Mouse (Mus musculus) liver, embryonic 15.5 days (tissue): ENCODE results near the gene Camta1. TPM values are rescaled to one million over a fixed set of nuclear protein-coding genes. Genes with fewer than 3 reads are reported as not detected.

Experiments used
- ATAC-seq: fragments of 200-750 bp; cut with Nextera tagmentation; 2 replicates; pipeline ENCODE4 v1.8.0; 2017; ENCODE audit warnings: moderate number of reproducible peaks, mild to moderate bottlenecking, moderate library complexity; ENCODE audit not compliant: insufficient read depth
- H3K27ac ChIP-seq: fragments of 300-500 bp; sonication (generic); replicated peaks from 2 replicates; pipeline ENCODE4 v1.5.1; 2015; ENCODE audit warnings: mild to moderate bottlenecking, inconsistent platforms
- H3K27me3 ChIP-seq: fragments of 300-500 bp; sonication (generic); 2 replicates; pipeline ENCODE4 v1.6.1; 2015; ENCODE audit warnings: mild to moderate bottlenecking, inconsistent platforms
- H3K36me3 ChIP-seq: fragments of 300-500 bp; sonication (generic); replicated peaks from 2 replicates; pipeline ENCODE4 v1.6.1; 2015; ENCODE audit warnings: moderate library complexity, mild to moderate bottlenecking, inconsistent platforms
- H3K4me1 ChIP-seq: fragments of 300-500 bp; sonication (generic); replicated peaks from 2 replicates; pipeline ENCODE4 v1.6.1; 2015; ENCODE audit warnings: inconsistent platforms
- H3K4me2 ChIP-seq: fragments of 300-500 bp; sonication (generic); 2 replicates; pipeline ENCODE4 v1.6.1; 2015; ENCODE audit warnings: moderate library complexity, mild to moderate bottlenecking, inconsistent platforms
- H3K4me3 ChIP-seq: fragments of 300-500 bp; sonication (generic); replicated peaks from 2 replicates; pipeline ENCODE4 v1.5.1; 2015; ENCODE audit warnings: mild to moderate bottlenecking, inconsistent platforms
- H3K9ac ChIP-seq: fragments of 300-500 bp; sonication (generic); 2 replicates; pipeline ENCODE4 v1.6.1; 2015; ENCODE audit warnings: moderate library complexity, mild to moderate bottlenecking, inconsistent platforms
- H3K9me3 ChIP-seq: fragments of 300-500 bp; sonication (generic); replicated peaks from 2 replicates; pipeline ENCODE4 v1.6.1; 2016; ENCODE audit warnings: inconsistent platforms
- WGBS: fragments of 180-500 bp; shearing (Covaris S2); methylation state at CpG from one replicate; pipeline ENCODE4 v1.1.7; 2015; ENCODE audit warnings: mixed read lengths; ENCODE audit not compliant: insufficient replicate concordance; 5-methylcytosine and 5-hydroxymethylcytosine counted together
- polyA plus RNA-seq: library from polyadenylated mRNA; unstranded; fragments of >200 nt; fragmentation: Nextera tagmentation; extraction: Ambion mirVana; gene quantifications from 2 replicates; pipeline ENCODE4 v1.2.1, GENCODE M21; 2015

Camta1 gene
- polyA plus RNA-seq, 1 experiment from 2014 or later: 31.1 TPM

GRCm38 (mm10) chr4:151682831-151683488, 178.7 kb downstream of the Camta1 start:
- H3K27me3 ChIP-seq: no peaks in the 10 kb centered on the region
- peaks cover 4% of the 10 kb centered on the region; the same call in 1 of the 2 replicates for H3K9me3 ChIP-seq
- WGBS: 76% methylated on average over 12 of the region's 12 CpGs
- no peak overlapping the region for H3K4me2 ChIP-seq
- ATAC-seq: no peak
- H3K36me3 ChIP-seq: no peaks in the 10 kb centered on the region
- no peaks in the 10 kb centered on the region for H3K4me1 ChIP-seq
- no peak overlapping the region for H3K9ac ChIP-seq
- H3K4me3 ChIP-seq: no peak overlapping the region
- no peak overlapping the region for H3K27ac ChIP-seq

DNA sequence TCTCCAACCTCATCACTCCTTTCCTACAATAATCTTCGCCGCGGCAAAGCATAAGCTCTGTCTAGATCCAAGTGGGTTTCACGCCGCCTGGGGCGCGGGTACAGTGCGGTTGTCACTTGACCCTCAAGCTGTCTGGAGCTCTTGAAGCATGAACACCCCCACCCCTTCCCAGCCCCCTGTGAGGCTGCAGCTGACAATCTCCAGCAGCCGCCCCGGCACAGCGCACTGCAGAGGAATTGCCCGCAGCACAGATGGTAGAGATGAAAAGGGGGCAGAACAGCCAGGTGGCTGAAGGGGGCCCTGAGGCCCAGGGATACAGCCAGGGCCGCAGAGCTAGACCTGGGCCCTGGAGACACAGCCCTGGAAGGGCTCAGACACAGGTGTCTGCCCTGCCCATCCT, 189.2 kb downstream of the Camta1 start:
- WGBS: 81% methylated on average over 13 of the region's 13 CpGs
- no peaks in the 10 kb centered on the region for H3K4me1 ChIP-seq
- H3K36me3 ChIP-seq: no peaks in the 10 kb centered on the region
- no peak for ATAC-seq
- no peak overlapping the region for H3K27ac ChIP-seq
- no peaks in the 10 kb centered on the region for H3K27me3 ChIP-seq
- no peak overlapping the region for H3K9ac ChIP-seq
- no peaks in the 10 kb centered on the region for H3K9me3 ChIP-seq
- H3K4me2 ChIP-seq: no peak overlapping the region
- no peak overlapping the region for H3K4me3 ChIP-seq

DNA sequence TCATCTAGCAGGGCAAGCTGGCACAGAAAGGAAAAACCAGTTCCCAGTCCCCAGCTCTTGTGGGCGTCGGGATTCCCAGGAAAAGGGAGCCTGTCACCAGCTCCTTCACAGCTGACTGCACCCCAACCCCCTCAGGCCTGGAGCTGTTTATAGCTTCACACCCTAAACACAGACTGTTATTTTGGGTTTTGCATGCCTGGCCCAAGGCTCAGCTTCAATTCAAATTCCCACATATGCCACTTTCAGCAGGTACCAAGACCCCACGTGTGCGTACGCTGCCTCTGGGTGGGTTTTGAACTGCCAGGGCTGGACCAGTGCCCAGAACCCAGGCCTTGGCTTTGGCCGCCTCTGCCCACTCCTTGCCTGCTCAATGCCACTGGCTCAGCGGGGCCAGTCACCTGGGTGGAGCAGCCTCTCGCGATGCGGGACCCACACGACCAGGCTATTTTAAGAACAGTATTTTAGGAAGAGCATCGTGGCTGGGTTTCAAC, 195.2 kb downstream of the Camta1 start:
- no peaks in the 10 kb centered on the region for H3K4me1 ChIP-seq
- no peak overlapping the region for H3K9ac ChIP-seq
- H3K9me3 ChIP-seq: no peaks in the 10 kb centered on the region
- no peak overlapping the region for H3K27ac ChIP-seq
- H3K36me3 ChIP-seq: no peaks in the 10 kb centered on the region
- H3K27me3 ChIP-seq: no peaks in the 10 kb centered on the region
- no peak overlapping the region for H3K4me3 ChIP-seq
- no peak overlapping the region for H3K4me2 ChIP-seq
- ATAC-seq: no peak
- 63% methylated on average over 12 of the region's 12 CpGs for WGBS

- H3K4me1 ChIP-seq: no peaks in the 10 kb centered on the region
- no peaks in the 10 kb centered on the region for H3K9me3 ChIP-seq
- no peak overlapping the region for H3K4me3 ChIP-seq
- H3K4me2 ChIP-seq: no peak overlapping the region
- H3K27me3 ChIP-seq: no peaks in the 10 kb centered on the region
- no peak for ATAC-seq
- H3K27ac ChIP-seq: no peak overlapping the region
- H3K9ac ChIP-seq: no peak overlapping the region
- H3K36me3 ChIP-seq: no peaks in the 10 kb centered on the region
- 61% methylated on average over 9 of the region's 9 CpGs for WGBS
Measured at GRCm38 (mm10) chr4:151661486-151661885, 200.2 kb downstream of the Camta1 start.

GRCm38 (mm10) chr4:151656427-151656826, 205.2 kb downstream of the Camta1 start:
- Histone ChIP-seq H3K4me2 (no peak overlapping the region), H3K9me3 (no peaks in the 10 kb centered on the region), H3K9ac (no peak overlapping the region), H3K4me3 (no peak overlapping the region), H3K4me1 (no peaks in the 10 kb centered on the region), H3K36me3 (no peaks in the 10 kb centered on the region), H3K27ac (no peak overlapping the region), H3K27me3 (no peaks in the 10 kb centered on the region)
- 70% methylated on average over 10 of the region's 10 CpGs for WGBS
- ATAC-seq: no peak

GRCm38 (mm10) chr4:151655637-151656385, 205.9 kb downstream of the Camta1 start:
- Histone ChIP-seq H3K27me3 (no peaks in the 10 kb centered on the region), H3K9ac (no peak overlapping the region)
- no peak for ATAC-seq

GRCm38 (mm10) chr4:151655227-151655626, 206.4 kb downstream of the Camta1 start:
- no peak; the same call in 1 of the 2 replicates for ATAC-seq
- H3K36me3 ChIP-seq: no peaks in the 10 kb centered on the region
- no peak overlapping the region for H3K27ac ChIP-seq
- WGBS: 57% methylated on average over 4 of the region's 4 CpGs
- no peak overlapping the region for H3K4me2 ChIP-seq
- H3K9ac ChIP-seq: no peak overlapping the region
- H3K4me1 ChIP-seq: no peaks in the 10 kb centered on the region
- no peak overlapping the region for H3K4me3 ChIP-seq
- H3K27me3 ChIP-seq: no peaks in the 10 kb centered on the region
- no peaks in the 10 kb centered on the region for H3K9me3 ChIP-seq

More at GRCm38 (mm10) chr4:151655637-151656385, 205.9 kb downstream of the Camta1 start:
- Histone ChIP-seq H3K9me3 (no peaks in the 10 kb centered on the region), H3K4me1 (no peaks in the 10 kb centered on the region), H3K27ac (no peak overlapping the region), H3K4me3 (no peak overlapping the region), H3K4me2 (no peak overlapping the region), H3K36me3 (no peaks in the 10 kb centered on the region)
- WGBS: 56% methylated on average over 16 of the region's 16 CpGs

DNA sequence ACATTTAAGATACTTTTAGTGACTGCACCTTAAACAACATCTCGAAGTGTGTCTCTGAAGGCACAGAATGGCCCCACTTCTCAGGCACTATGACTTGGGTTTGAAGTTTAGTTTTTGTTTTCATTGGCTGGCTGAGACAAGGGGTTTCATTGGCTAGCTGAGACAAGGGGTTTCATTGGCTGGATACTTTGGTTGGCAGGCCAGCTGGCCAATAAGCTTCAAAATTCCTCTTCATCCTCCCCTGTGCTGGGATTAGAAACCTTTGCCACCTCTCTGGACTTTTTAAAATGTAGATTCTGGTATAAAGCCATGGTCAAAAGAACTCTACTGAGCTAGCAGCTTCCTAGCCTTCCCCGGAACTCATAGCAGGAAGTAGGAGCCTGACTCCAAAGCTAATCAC, 219.3 kb downstream of the Camta1 start:
- WGBS: 75% methylated on average over 2 of the region's 2 CpGs
- no peak for ATAC-seq
- Histone ChIP-seq H3K4me3 (no peak overlapping the region), H3K27ac (no peak overlapping the region), H3K27me3 (no peaks in the 10 kb centered on the region), H3K4me2 (no peak overlapping the region), H3K36me3 (no peaks in the 10 kb centered on the region), H3K9ac (no peak overlapping the region), H3K9me3 (no peaks in the 10 kb centered on the region), H3K4me1 (no peaks in the 10 kb centered on the region)

GRCm38 (mm10) chr4:151640971-151641370, 220.7 kb downstream of the Camta1 start:
- H3K27ac ChIP-seq: no peak overlapping the region
- 57% methylated on average over 8 of the region's 8 CpGs for WGBS
- no peak for ATAC-seq

DNA sequence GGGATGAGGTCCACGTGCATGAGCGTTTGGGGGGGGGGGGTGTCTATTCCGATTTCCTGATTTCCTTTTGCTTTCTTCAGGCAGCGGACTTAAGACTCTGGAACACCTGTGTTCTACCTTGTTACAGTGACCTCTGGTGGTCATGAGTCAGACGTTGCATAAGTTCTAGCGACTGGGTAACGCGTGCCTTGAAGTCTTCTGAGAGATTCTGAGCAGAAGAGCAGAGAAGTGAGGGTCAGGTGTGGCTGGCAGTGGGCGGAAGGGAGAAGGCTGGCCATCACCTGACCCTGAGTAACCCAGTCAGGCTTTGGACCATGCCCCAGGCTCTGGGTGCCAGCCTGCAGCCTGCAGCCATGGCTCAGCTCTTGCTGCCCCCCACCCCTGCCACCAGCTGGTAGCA, 222.7 kb downstream of the Camta1 start:
- Histone ChIP-seq H3K9ac (no peak overlapping the region), H3K9me3 (no peaks in the 10 kb centered on the region), H3K4me1 (no peaks in the 10 kb centered on the region), H3K27me3 (no peaks in the 10 kb centered on the region), H3K36me3 (no peaks in the 10 kb centered on the region), H3K4me2 (no peak overlapping the region), H3K27ac (no peak overlapping the region), H3K4me3 (no peak overlapping the region)
- no peak for ATAC-seq
- WGBS: 22% methylated on average over 9 of the region's 9 CpGs

More at GRCm38 (mm10) chr4:151640971-151641370, 220.7 kb downstream of the Camta1 start:
- no peaks in the 10 kb centered on the region for H3K27me3 ChIP-seq
- H3K4me2 ChIP-seq: no peak overlapping the region
- H3K4me1 ChIP-seq: no peaks in the 10 kb centered on the region
- no peaks in the 10 kb centered on the region for H3K9me3 ChIP-seq
- no peaks in the 10 kb centered on the region for H3K36me3 ChIP-seq
- no peak overlapping the region for H3K9ac ChIP-seq
- H3K4me3 ChIP-seq: no peak overlapping the region

GRCm38 (mm10) chr4:151637348-151637747, 224.3 kb downstream of the Camta1 start:
- H3K9ac ChIP-seq: no peak overlapping the region
- H3K4me1 ChIP-seq: no peaks in the 10 kb centered on the region
- no peaks in the 10 kb centered on the region for H3K9me3 ChIP-seq
- no peak overlapping the region for H3K4me2 ChIP-seq
- no peaks in the 10 kb centered on the region for H3K27me3 ChIP-seq
- WGBS: 51% methylated on average over 9 of the region's 9 CpGs
- no peak overlapping the region for H3K27ac ChIP-seq
- H3K4me3 ChIP-seq: no peak overlapping the region
- no peaks in the 10 kb centered on the region for H3K36me3 ChIP-seq
- ATAC-seq: no peak
